Mouse (Mus musculus) testis, adult 2 months (tissue): Measurements from ENCODE around the gene Rapgef6.

Source experiments
- CTCF ChIP-seq: fragments of 200-500 bp; IDR thresholded peaks from 2 replicates; pipeline ENCODE4 v1.5.1; 2012; ENCODE audit warnings: low read depth, mild to moderate bottlenecking, inconsistent platforms, low read length, moderate library complexity; ENCODE audit not compliant: control insufficient read depth, insufficient read depth, insufficient replicate concordance
- POLR2A ChIP-seq: fragments of 200-500 bp; IDR thresholded peaks from 2 replicates; pipeline ENCODE4 v1.6.1; 2012; ENCODE audit warnings: low read depth, mild to moderate bottlenecking, inconsistent platforms, low read length, moderate library complexity; ENCODE audit not compliant: control insufficient read depth

GRCm38 (mm10) chr11:54733546-54733945, 210.9 kb downstream of the Rapgef6 start:
- TF ChIP-seq CTCF (0 out of 2 replicates have a peak, but pooled peaks have one; percentile 4), POLR2A (no peak)
